Mouse (Mus musculus): ENCODE results near the gene Atxn7l2.

The Atxn7l2 gene

GRCm38 (mm10) chr3:108180514-108180913, 30.2 kb downstream of the Atxn7l2 start:
- no peak for DNase-seq (ENCODE audit: low spot score in 2 of 2)

- no peak for DNase-seq (ENCODE audit: low spot score in 2 of 2)
Observed at GRCm38 (mm10) chr3:108178756-108179715, 31.7 kb downstream of the Atxn7l2 start.

GRCm38 (mm10) chr3:108174672-108175531, 35.8 kb downstream of the Atxn7l2 start:
- no peak for DNase-seq (ENCODE audit: low spot score in 2 of 2)

GRCm38 (mm10) chr3:108169199-108169598, 41.5 kb downstream of the Atxn7l2 start:
- DNase-seq (ENCODE audit: low spot score in 2 of 2) = no peak

GRCm38 (mm10) chr3:108167499-108167898, 43.2 kb downstream of the Atxn7l2 start:
- no peak for DNase-seq (ENCODE audit: low spot score in 2 of 2)

- DNase-seq (ENCODE audit: low spot score in 2 of 2) = no peak
Observed at GRCm38 (mm10) chr3:108166486-108167211, 44.1 kb downstream of the Atxn7l2 start.

- no peak for DNase-seq (ENCODE audit: low spot score in 2 of 2)
Observed at GRCm38 (mm10) chr3:108165532-108166315, 45.0 kb downstream of the Atxn7l2 start.

- DNase-seq (ENCODE audit: low spot score in 2 of 2) = peak; percentile 74 to 90
Observed at GRCm38 (mm10) chr3:108164807-108165206, 45.9 kb downstream of the Atxn7l2 start.

- DNase-seq (ENCODE audit: low spot score in 2 of 2) = no peak
Observed at GRCm38 (mm10) chr3:108164091-108164490, 46.6 kb downstream of the Atxn7l2 start.

- no peak for DNase-seq (ENCODE audit: low spot score in 2 of 2)
Observed at GRCm38 (mm10) chr3:108158383-108159037, 52.2 kb downstream of the Atxn7l2 start.

GRCm38 (mm10) chr3:108154656-108155055, 56.1 kb downstream of the Atxn7l2 start, which contains the start of gene Gpr61:
Gene Gpr61 (minus strand): TSS chr3:108154882.
- DNase-seq (ENCODE audit: low spot score in 2 of 2) = no peak

GRCm38 (mm10) chr3:108152290-108152689, 58.4 kb downstream of the Atxn7l2 start:
- no peak for DNase-seq (ENCODE audit: low spot score in 2 of 2)
